8 mouse cellular contexts compared by ENCODE assay signal in the genomic region with DNA sequence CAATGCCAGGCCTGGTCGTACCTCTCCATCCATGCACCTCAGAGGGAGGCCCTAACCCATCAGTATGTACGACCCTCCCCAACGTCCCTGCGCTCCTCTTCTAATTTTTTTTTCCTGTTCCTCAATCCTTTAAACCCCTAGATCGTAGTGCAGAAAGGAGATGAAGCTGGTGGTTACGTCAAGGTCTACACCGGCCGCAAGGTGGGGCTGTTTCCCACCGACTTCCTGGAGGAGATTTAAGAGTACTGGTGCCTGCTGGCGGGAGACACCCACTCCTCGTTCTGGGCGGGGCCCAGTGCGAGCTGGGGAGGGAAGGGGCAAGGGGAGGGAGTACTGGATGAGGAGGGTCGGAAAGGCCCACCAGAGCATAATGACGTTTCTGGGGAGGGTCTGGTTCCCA. TPM values are rescaled to one million over a fixed set of nuclear protein-coding genes. Genes with fewer than 3 reads are reported as not detected.
A peak's percentile ranks its signal among the peaks of the same experiment; 100 is the strongest.
DNase-seq lines count a peak whose midpoint lies in the region; ATAC-seq lines count a peak whose summit lies in the region.

No protein-coding gene starts in this region.

- peak; percentile 67 to 85 for DNase-seq in frontal cortex, adult 2 months (ENCODE audit: extremely low spot score in 1 of 2, low spot score in 1 of 2)
- peak; percentile 89 to 92 for DNase-seq in cerebellum, postnatal 25 days
- DNase-seq in gastrocnemius, adult 8-10 months (ENCODE audit: low spot score in 2 of 2) = peak; percentile 49 to 54
- peak; percentile 92 for DNase-seq in left cerebral cortex, postnatal 4 days
- peak; percentile 79 for DNase-seq in midbrain, embryonic 10.5 days (ENCODE audit: low spot score)
- peak; percentile 61 to 76 for DNase-seq in spleen, adult 18-20 months

- H3K36me3 ChIP-seq in intestine, embryonic 16.5 days (ENCODE audit: control insufficient read depth, insufficient read depth, low read length) = no peaks in the 10 kb centered on the region
- no peaks in the 10 kb centered on the region for H3K36me3 ChIP-seq in midbrain, embryonic 10.5 days

- peaks cover 59% of the 10 kb centered on the region for H3K27me3 ChIP-seq in intestine, embryonic 16.5 days (replicated peaks; ENCODE audit: control insufficient read depth, insufficient read depth, low read length)
- peaks cover 78% of the 10 kb centered on the region for H3K27me3 ChIP-seq in midbrain, embryonic 10.5 days (ENCODE audit: low read depth, poor library complexity, severe bottlenecking)

- intact Hi-C loops in left cerebral cortex, postnatal 4 days (cut with DNase I) = loop anchor here (2.0 kb wide), 1 partner anchor 31 kb away; no protein-coding TSS in a partner anchor

- no peak for ATAC-seq in frontal cortex, adult (ENCODE audit: low TSS enrichment)
- ATAC-seq in intestine, embryonic 16.5 days = no peak

- no peaks in the 10 kb centered on the region for H3K9me3 ChIP-seq in intestine, embryonic 16.5 days (ENCODE audit: control insufficient read depth, low read length)
- no peaks in the 10 kb centered on the region for H3K9me3 ChIP-seq in midbrain, embryonic 10.5 days (replicated peaks)

- H3K27ac ChIP-seq in intestine, embryonic 16.5 days (ENCODE audit: low read length) = no peak overlapping the region
- H3K27ac ChIP-seq in midbrain, embryonic 10.5 days (replicated peaks) = 0 out of 2 replicates have a peak overlapping the region, but pooled peaks have one; percentile 29

- H3K4me2 ChIP-seq in intestine, embryonic 16.5 days (ENCODE audit: low read depth, low read length) = peak overlapping the region; percentile 75

- no peak overlapping the region for H3K9ac ChIP-seq in intestine, embryonic 16.5 days (ENCODE audit: low read depth, low read length)

- H3K4me3 ChIP-seq in intestine, embryonic 16.5 days (ENCODE audit: low read length) = 0 out of 2 replicates have a peak overlapping the region, but pooled peaks have one; percentile 14
- peak overlapping the region; percentile 61 for H3K4me3 ChIP-seq in midbrain, embryonic 10.5 days

- WGBS in intestine, embryonic 16.5 days = 6% methylated on average over 15 of the region's 15 CpGs
- 3% methylated on average over 15 of the region's 15 CpGs for WGBS in midbrain, embryonic 10.5 days

- peaks cover 36% of the 10 kb centered on the region for H3K4me1 ChIP-seq in intestine, embryonic 16.5 days (ENCODE audit: control insufficient read depth, insufficient read depth, low read length)
- H3K4me1 ChIP-seq in midbrain, embryonic 10.5 days = peaks cover 56% of the 10 kb centered on the region

RNA-seq across cellular contexts. Expression of a gene that starts 6.5 kb away (rescaled TPM):
- polyA plus RNA-seq in frontal cortex, adult 2 months (2012; rRNA removed) = 10.3 and 10.8 TPM in 2 replicates
- total RNA-seq in gastrocnemius, adult 8-10 months (2022) = 10 to 100 TPM in 1 of 4 experiments, 1 to 10 TPM in 3; 4.6 to 11.1 (median 7.6) TPM
- polyA plus RNA-seq in intestine, embryonic 16.5 days (2015; fragmentation: Nextera tagmentation; extraction: Ambion mirVana) = 64.5 and 64.6 TPM in 2 replicates
- total RNA-seq in left cerebral cortex, postnatal 4 days (2021) = 1 to 10 TPM; 4.9 to 7.5 TPM
- polyA plus RNA-seq in midbrain, embryonic 10.5 days (2016; fragmentation: Nextera tagmentation; extraction: Ambion mirVana) = 5.2 and 5.8 TPM in 2 replicates

RNA-seq across cellular contexts. Expression of a gene that starts 6.8 kb away (rescaled TPM):
- 8.8 and 9.8 TPM in 2 replicates for polyA plus RNA-seq in frontal cortex, adult 2 months (2012; rRNA removed)
- 100 to 1,000 TPM; 386 to 447 (median 408) TPM for total RNA-seq in gastrocnemius, adult 8-10 months (2022)
- polyA plus RNA-seq in intestine, embryonic 16.5 days (2015; fragmentation: Nextera tagmentation; extraction: Ambion mirVana) = 0.32 and 0.67 TPM in 2 replicates
- total RNA-seq in left cerebral cortex, postnatal 4 days (2021) = 1 to 10 TPM; 5.1 to 5.2 TPM
- polyA plus RNA-seq in midbrain, embryonic 10.5 days (2016; fragmentation: Nextera tagmentation; extraction: Ambion mirVana) = 0.52 and 0.62 TPM in 2 replicates

RNA-seq across cellular contexts. Expression of a gene that starts 14.0 kb away (rescaled TPM):
- polyA plus RNA-seq in frontal cortex, adult 2 months (2012; rRNA removed) = 45.3 and 46.6 TPM in 2 replicates
- total RNA-seq in gastrocnemius, adult 8-10 months (2022) = 10 to 100 TPM; 20.3 to 23.0 (median 22.8) TPM
- 146 and 170 TPM in 2 replicates for polyA plus RNA-seq in intestine, embryonic 16.5 days (2015; fragmentation: Nextera tagmentation; extraction: Ambion mirVana)
- total RNA-seq in left cerebral cortex, postnatal 4 days (2021) = 10 to 100 TPM; 39.7 to 39.9 TPM
- 107 and 121 TPM in 2 replicates for polyA plus RNA-seq in midbrain, embryonic 10.5 days (2016; fragmentation: Nextera tagmentation; extraction: Ambion mirVana)

RNA-seq across cellular contexts. Expression of a gene that starts 26.1 kb away (rescaled TPM):
- polyA plus RNA-seq in frontal cortex, adult 2 months (2012; rRNA removed) = 9.3 and 12.1 TPM in 2 replicates
- total RNA-seq in gastrocnemius, adult 8-10 months (2022) = under 1 TPM in 2 of 4 experiments, not detected in 2; 0.16 to 0.27 TPM
- 4.3 and 4.4 TPM in 2 replicates for polyA plus RNA-seq in intestine, embryonic 16.5 days (2015; fragmentation: Nextera tagmentation; extraction: Ambion mirVana)
- total RNA-seq in left cerebral cortex, postnatal 4 days (2021) = 10 to 100 TPM; 12.9 to 14.4 TPM
- polyA plus RNA-seq in midbrain, embryonic 10.5 days (2016; fragmentation: Nextera tagmentation; extraction: Ambion mirVana) = 19.4 and 27.2 TPM in 2 replicates
